Mouse (Mus musculus): Measurements from ENCODE around the gene Prm2. TPM values are rescaled to one million over a fixed set of nuclear protein-coding genes. Genes with fewer than 3 reads are reported as not detected.

Gene Prm2
- total RNA-seq, 2 experiments from 2014 or later = not detected

DNA sequence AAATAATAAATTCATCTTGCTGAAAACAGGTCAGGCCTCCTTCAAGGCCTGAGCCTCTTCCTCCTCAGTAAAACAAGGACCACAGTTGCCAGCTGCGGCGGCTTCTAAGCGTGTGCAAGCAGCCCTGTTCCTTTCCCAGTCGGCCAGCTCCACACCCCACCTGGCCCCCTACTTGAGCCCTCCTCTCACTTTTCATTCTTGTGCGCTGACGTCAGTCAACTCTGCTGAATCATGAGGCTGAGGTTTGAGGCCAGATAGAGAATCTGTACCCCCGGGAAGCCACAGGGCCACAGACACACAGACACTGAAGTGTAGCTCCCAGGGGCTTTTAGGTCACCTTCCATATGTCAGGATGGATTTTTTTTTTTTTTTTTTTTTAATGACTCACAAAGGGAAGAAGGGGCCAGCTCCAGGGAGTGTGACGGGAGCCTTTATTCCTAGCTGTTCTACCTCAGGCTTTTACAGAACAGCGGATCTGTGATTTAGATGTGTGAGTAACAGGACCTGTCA is 14.0 kb downstream of the Prm2 start:
- intact Hi-C loops (cut with DNase I) = loop anchor here (10.0 kb wide), 1 partner anchor 117 kb away; no protein-coding TSS in a partner anchor
- no peak for DNase-seq

DNA sequence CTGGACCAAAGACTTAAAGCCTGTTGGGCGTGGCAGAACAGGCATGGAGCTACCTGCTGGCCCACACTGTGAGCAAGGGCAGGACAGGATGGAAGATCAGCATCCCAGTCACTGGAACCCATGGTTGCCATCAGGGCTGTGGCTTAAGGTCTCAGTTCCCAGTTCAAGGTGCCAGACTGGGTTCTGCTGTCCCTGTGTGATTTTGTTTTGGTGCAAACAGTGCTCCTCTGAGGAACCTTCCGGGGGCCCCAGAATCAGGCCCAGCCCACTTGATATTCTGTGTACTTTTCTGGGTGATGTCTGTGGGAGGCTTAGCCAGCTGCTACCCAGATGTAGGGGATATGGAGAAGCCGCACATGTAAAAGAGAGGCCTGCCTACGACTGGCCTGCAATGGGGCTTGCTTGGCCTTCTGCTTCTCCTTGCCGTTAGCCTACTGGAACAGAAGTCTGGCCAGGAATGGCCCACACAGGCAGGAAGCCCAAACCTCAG is 15.3 kb downstream of the Prm2 start:
- no peak for DNase-seq
- intact Hi-C loops (cut with DNase I) = loop anchor here (10.0 kb wide), 1 partner anchor 116 kb away; no protein-coding TSS in a partner anchor

DNA sequence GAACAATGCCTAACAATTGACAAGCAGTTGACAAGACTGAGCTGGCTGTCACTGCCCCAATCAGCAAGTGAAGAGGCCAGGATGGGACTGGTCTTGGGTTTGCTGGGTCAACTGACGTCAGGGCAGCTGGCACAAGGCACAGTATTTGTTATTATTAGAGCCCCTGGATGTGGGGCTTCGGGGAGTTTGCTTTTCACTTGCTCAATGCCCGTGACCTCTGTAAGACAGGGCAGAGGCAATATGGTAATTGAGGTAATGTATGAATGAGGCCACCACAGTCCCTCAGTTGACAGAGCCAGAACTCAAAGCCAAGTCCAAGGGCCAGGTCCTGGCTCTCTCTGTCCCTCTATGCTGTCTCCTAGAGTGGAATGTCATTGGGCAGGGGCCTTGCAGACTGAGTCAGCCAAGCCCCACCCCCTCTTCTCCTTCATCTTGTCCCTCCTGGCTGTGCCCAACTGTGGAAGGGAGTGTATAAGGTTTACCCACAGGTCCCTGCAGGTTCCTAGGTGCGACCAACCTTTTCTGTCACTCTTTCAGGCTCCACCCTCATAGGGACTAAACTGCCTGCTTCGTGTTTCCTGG is 18.3 kb downstream of the Prm2 start:
- intact Hi-C loops (cut with DNase I) = no loop called here

DNA sequence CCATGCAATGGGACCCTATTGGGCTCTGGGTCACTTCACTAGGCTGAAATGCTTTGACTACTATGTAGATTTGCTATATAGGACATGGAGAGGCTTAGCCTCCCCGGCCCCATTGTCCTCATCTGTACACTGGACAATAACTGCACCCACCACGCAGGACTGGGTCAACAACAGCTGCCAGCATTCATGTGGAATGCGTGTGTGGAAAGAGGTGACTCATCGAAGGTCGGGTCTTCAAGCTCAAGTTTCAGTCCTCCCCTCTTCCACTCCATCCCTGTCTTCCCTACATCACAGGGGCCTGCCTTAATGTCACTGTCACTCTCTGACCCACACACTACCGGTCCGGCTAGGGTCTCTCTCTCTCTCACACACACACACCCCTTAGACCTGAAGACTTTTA is 19.6 kb downstream of the Prm2 start:
- intact Hi-C loops (cut with DNase I) = no loop called here
- no peak for DNase-seq

More for the DNA sequence above, 18.3 kb downstream of the Prm2 start:
- no peak for DNase-seq

- intact Hi-C loops (cut with DNase I) = no loop called here
- DNase-seq = no peak
Observed at GRCm38 (mm10) chr16:10774726-10775125, 21.2 kb downstream of the Prm2 start.

DNA sequence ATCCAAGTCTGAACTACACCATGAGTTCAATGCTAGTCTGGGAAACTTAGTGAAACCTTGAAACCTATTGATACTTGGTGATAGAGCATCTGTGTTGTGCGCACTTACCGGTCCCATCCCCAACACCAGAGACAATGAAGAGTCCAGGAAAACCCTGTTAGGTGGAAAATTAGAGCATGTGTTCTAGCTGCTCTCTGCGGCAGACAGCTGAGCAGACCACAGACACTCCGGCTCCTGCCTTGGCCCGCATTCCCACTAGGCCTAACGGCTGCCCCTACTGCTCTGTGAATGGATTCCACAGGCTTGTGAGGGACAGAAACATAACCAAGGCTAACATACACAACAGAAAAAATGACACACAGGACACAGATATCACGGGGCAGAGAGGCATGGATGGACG is 22.4 kb downstream of the Prm2 start:
- intact Hi-C loops (cut with DNase I) = no loop called here
- DNase-seq = no peak

GRCm38 (mm10) chr16:10771769-10772510 is 24.0 kb downstream of the Prm2 start:
- intact Hi-C loops (cut with DNase I) = no loop called here
- DNase-seq = no peak

GRCm38 (mm10) chr16:10770531-10771325 is 25.2 kb downstream of the Prm2 start:
- intact Hi-C loops (cut with DNase I) = no loop called here

DNA sequence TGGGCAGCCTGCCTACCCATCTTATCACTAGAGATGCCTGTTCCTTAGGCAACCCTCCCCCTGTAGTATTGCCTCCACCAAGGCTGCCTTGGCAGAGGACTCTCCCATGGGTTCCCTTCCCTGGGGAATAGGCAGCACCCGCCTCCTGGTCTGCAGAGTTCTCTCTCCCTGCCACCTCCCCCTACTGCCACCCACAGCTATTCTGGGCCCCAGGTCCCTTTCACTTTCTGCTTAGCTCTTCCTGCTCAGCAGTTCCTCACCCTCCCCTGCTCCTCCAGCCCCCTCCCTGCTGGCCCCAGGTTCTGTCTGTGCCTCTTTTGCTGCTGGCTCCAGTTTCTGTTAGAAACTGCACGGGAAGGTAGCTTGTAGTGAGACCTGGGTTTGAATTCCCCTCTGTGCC is 26.3 kb downstream of the Prm2 start:
- intact Hi-C loops (cut with DNase I) = no loop called here
- DNase-seq = no peak

More at GRCm38 (mm10) chr16:10770531-10771325, 25.2 kb downstream of the Prm2 start:
- no peak for DNase-seq

DNA sequence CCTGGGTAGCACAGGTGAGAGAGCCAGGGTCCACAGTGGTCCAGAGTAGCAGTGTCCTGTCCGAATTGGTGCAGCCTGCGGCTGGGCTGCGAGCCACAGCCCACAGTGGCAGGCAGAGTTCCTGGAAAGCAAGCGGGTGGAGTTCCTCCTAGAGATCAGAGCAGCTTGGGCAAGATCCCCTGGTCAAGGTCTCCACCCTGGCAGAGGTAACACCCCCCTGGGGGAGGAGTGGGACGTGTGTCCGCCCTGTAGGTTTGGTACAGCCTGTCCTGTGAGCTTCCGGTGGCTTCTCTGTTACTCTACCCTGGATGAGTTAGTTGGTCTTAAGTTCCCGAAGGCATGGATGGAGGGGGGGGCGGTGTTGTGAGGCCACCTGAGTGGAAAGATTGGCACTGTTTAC is 27.1 kb downstream of the Prm2 start:
- DNase-seq = no peak
- intact Hi-C loops (cut with DNase I) = no loop called here

GRCm38 (mm10) chr16:10767158-10767557 is 28.8 kb downstream of the Prm2 start:
- intact Hi-C loops (cut with DNase I) = no loop called here
- DNase-seq = peak; percentile 67

- intact Hi-C loops (cut with DNase I) = no loop called here
- DNase-seq = no peak
Observed at GRCm38 (mm10) chr16:10764323-10764722, 31.6 kb downstream of the Prm2 start.

DNA sequence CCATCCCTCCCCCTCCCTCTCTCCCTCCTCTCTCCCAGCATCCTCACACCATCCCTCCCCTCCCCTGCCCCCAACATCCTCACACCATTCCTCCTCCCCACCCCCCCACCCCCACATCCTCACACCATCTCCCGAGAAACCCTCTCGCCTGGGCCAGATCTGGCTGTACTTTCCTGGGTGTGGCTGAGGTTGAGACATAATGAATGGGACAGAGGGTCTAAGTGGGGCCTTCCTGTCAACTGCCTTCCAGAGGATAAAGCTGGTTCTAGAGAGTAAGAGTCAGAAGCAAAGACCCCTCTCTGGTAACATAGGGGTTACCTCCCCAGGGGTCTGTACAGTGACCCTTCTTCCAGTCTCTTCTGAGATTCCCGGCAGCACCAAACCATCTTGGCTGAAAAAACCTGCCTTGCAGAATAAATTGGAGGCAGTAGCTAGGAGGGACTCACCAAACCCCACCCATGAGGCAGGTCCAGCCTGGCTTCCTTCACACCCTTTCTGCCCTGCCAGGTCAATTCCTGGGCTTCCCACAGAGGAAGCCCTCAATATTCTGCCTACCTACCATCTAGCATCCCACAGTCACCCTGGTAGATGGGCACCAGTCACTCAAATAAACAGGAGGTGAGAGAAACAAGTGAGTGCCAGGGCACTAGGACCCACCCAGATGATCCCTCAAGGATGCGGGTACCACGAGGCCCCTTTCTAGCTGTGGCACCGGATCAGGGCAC is 32.2 kb downstream of the Prm2 start:
- no peak for DNase-seq
- intact Hi-C loops (cut with DNase I) = no loop called here

DNA sequence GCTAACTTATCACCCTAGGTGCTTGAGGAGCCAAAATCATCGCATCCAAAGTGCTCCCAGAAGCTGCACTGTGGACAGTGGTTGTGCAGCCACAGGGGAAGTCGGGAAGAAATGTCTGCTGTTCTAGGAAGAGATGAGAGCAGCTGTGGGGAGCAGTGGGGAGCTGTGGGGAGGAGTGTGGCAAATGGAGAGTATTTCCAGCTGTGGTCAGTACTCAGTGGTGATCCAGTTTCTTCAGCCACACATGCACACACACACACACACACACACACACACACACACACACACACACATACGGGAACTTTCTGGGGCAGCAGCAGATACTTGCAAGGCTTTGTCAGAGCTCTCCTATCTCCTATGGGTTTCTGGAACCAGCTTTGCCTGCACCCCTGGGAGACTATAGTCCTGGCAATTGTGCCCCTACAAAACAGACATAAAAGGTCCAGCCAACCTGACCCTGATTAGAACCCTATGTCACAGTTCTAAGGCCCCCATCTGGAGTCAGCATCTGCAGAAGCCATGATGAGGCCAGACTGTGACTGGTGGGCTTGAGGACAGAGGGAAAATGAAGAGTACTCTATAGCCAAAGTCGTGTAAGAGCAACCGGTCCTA is 33.3 kb downstream of the Prm2 start:
- no peak for DNase-seq
- intact Hi-C loops (cut with DNase I) = no loop called here

DNA sequence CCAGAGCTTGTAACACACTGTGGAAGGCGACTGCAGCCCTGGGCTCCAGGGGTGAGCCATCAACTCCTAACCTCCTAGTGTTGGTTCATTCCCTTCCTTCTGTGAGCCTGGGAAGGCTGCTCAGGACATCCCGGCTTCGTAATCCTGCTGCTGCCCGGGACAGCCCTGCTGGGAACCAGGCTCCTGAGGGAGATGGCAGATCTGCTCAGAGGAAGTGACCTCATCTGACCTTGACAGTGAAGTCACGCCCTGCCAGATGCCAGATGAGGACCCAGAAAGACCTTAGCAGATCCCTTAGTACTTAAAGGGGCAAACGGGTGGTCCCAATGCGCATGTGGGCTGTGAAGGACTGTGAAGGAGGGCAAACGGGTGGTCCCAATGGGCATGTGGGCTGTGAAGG is 34.8 kb downstream of the Prm2 start:
- no peak for DNase-seq
- intact Hi-C loops (cut with DNase I) = no loop called here

DNA sequence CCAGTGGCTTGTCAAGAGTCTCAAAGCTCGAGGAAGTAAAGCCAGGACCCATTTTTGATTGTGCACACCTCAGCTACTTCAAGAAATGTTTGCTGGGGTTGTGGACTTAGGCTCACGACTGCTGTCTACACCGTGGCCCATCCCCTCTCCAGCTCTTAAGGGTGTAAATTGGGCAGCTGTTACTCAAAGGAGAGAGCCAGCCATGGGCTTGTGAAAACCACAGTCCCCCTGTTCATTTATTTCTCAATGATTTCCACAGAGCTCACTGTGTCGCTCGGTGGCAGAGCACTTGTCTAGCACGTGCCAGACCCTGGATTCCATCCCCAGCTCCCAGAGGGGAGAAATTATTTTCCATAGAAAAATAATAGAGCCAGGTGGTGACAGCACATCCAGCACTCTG is 39.8 kb downstream of the Prm2 start:
- intact Hi-C loops (cut with DNase I) = no loop called here
- DNase-seq = no peak

GRCm38 (mm10) chr16:10754521-10755296 is 41.2 kb downstream of the Prm2 start:
- DNase-seq = no peak
- intact Hi-C loops (cut with DNase I) = no loop called here

GRCm38 (mm10) chr16:10749824-10750223 is 46.1 kb downstream of the Prm2 start:
- peak; percentile 78 for DNase-seq
- intact Hi-C loops (cut with DNase I) = no loop called here

DNA sequence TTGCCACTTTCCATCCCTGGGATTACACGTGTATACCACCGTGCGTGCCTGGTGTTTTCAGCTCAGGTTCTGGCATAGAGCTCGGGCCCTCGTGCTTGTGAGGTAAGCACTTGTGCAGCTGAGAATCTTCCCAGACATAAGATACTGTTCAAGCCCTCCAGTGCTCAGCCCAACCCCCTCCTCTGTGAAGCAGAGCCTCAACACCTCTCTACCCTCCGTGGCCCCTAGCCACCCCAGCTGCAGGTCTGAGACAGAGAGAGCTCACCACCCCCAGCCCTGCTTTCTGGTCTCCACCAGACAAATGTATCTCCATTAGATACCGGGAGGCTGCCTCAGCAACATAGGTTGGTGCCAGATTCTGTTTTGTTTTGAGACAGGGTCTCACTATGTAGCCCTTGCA is 46.7 kb downstream of the Prm2 start:
- DNase-seq = no peak
- intact Hi-C loops (cut with DNase I) = no loop called here

Measured in left cerebral cortex, postnatal 4 days (tissue).